Mouse (Mus musculus): Measurements from ENCODE around the gene Rplp2.

Gene Rplp2

DNA sequence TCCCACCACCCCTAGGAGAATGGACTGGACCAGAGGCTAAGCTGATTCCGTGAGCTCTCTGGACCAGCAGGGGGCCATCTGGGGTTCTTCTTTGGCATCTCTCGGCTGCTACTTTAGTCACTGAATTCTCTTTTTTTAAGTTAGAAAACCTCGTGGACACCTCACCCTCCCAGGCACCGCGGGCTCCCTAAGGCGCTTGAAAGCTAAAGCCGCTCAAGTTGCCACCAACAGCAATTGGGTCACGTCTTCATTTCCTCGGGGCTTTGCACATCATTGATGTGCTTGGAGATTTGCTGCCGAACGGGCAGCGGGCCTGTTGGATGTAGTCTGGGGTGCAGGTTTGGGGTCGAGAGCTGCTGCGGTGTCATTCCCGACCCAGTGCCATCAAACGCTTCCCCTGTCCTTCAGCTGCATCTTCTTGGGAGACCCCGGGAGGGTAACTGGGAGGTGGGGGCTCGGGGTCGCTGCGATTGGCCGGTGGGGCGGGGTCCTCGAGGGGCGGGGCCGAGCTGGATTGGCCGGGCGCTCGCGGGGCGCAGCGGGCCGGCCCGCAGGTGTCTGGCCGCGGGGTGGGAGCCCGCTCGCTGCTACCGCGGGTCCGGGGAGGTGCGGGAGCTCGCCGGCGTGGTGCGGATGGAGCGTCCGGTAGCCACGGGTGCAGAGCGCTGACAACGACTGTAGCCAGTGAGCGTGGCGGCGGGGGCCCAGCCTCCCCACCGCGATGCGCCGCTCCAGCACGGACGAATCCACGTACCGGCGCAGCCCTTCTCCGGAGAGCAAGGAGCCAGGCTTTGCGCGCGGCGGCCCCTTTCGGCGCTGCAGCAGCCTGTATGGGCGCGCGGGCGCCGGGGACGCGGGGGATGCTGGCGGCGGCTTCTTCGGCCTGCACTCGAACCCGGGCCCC, 34.6 kb downstream of the Rplp2 start:
- DNase-seq (ENCODE audit: extremely low read depth, low read depth, low spot score) = no peak

DNA sequence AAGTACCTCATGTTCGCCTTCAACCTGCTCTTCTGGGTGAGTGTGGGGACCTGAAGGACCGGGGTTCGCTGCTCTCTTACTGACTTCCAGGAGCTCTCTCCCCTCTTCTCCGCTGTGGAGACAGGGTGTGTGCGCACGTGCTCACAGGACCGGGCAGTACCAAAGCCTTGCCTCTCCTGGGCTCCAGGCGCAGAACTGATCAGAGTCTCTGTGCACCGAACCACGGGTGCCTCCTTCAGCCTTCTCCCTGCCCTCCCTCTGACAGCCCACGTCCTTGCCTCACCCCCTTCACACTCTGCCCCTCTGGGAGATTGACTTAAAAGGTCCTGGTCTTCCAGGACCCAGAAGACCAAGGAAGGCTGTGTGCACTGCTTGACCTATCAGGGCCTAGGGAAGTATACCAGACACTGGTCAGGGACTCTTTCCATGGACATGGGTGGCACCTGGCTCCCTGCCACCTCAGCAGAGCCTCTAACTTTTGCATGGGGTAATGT, 35.4 kb downstream of the Rplp2 start:
- DNase-seq (ENCODE audit: extremely low read depth, low read depth, low spot score) = no peak

DNA sequence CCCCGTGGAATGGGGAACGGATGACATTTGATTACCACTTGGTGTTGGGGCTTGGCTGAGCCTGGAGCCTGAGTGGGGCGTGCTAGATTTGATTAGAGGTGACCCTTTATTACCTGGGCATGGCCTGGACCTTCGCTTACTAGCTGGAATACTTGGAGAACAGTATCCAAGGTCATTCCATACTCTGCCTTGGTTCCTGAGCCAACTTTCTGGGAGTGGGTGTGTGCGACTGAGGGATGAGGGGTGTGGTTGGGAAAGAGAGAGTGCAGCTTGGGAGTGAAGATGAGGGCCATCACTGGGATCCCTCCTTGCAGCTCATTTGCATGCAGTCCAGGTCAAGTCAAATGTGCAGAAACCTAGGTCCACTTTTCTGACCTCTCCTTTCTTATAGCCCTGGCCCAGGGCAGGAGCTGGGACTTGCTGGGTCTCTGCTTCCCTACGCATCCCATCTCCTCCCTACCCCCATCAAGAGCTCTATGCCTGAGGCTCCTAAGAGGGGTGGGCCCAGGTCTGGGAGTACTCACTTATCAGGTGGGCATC, 36.0 kb downstream of the Rplp2 start:
- no peak for DNase-seq (ENCODE audit: extremely low read depth, low read depth, low spot score)

DNA sequence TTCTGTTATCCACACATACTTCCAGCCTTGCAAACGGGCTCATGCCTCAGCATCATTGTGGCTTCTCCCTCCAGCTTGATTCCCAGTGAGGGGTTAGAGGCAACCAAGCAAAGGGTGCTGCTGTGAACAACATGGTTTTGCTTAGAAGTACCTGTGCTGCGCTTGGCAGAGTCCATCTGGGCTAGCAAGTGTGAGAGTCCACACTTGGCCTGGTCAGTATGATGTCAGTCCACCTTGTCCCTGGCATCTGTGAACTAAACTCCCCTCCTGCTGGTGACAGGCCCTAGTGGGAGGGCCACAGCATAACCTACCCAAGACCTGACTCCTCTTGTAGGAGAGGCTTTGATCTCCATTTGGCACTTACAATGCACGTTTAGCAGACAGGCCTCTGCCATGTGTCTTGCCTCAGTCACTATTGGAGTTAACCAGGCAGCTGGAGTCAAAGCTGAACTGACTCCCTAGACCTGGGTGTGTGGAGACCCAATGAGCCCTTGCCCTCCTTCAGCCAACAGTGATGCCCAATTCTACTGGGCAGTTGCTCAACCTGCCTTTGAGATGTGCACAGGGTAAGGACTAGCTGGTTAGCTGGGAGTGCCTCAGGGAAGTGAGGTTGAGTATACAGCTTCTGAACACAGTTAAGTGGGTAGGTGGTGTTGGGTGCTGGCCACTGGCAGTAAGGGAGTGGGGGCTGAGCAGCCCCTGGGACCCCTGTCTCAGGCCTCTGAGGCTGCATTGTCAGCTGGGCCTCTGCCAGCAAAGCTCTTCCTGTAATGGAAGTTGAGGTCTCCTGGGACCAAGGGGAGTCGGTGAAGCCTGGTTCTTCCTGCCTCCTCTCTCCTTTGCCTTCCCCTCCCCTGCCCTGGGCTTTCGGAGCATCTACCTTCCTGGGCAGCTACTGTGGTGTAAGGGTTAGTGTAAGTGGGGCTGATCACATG, 37.3 kb downstream of the Rplp2 start:
- DNase-seq (ENCODE audit: extremely low read depth, low read depth, low spot score) = no peak

DNA sequence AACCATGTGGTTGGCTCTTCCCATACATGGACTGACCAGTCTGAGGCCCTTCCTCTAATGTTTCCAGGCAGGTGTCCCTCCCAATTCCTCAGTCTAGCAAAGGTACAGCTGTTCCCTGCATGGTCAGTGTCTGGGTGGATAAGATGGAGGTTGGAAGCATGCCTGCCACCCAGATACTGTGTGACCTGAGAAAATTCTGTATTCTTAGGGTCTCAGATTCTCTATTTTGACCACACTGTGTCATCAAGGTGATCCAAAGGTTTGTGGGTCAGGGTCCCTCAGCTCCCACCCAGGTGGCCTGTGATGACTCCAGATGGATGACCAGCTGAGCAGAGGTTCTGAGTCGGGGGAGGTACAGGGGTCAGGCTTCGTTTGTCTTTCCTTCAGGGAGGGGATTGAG, 38.0 kb downstream of the Rplp2 start:
- DNase-seq (ENCODE audit: extremely low read depth, low read depth, low spot score) = no peak

DNA sequence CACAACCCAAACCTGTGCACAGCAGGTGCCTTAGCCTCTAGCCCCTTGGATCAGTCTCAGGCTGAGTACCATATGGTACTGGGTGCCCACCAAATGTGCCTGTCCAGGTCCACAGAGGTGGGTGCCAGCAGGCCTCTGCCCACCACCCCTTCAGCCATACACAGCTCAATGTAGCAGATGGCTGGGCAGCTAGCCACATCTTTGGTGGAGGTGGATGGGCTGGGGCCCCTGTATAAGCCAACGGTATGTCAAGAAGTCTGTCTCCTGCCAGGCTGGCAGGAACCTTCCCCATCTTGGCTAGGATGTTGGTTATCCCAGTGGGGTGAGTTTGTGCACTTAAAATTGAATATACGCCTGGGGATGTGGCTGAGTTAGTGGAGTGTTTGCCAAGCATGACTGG, 38.4 kb downstream of the Rplp2 start:
- no peak for DNase-seq (ENCODE audit: extremely low read depth, low read depth, low spot score)

DNA sequence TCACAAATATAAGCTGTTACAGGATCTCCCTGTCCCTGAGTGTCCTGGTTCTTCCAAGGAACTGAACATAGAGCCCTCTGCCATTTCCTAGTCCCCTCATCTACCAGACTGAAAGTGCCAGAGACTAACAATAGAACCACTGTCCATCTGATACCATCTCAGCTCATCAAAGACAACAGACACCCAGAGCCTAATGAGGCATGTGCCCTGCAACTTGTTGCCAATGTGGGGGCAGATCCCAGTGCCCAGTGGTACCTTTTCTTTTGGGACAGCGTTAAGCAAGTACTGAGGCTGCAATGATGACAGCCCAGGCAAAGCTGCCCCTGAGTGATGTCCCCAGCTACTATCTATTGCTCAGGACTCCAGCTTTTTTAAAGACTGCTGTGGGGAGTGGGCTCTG, 39.1 kb downstream of the Rplp2 start:
- no peak for DNase-seq (ENCODE audit: extremely low read depth, low read depth, low spot score)

DNA sequence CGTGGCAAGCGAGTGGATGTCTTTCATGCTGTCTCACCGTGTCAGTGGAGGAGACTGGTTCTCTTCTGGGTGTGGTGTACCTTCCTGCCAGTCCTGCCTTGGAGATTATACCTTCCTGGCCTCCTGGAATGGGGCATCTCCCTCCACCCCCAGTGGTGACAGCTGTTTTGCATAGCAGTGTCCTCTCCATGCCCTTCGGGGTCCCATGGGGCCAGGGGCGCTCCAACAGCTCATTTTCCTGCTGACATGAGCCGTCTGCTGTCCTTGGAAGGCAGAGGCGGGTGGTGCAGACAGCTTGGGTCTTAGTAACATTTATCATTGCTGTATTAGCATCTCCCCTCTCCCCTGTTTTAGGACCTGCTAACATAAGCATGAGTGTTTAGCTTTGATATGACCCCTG, 40.0 kb downstream of the Rplp2 start:
- no peak for DNase-seq (ENCODE audit: extremely low read depth, low read depth, low spot score)

DNA sequence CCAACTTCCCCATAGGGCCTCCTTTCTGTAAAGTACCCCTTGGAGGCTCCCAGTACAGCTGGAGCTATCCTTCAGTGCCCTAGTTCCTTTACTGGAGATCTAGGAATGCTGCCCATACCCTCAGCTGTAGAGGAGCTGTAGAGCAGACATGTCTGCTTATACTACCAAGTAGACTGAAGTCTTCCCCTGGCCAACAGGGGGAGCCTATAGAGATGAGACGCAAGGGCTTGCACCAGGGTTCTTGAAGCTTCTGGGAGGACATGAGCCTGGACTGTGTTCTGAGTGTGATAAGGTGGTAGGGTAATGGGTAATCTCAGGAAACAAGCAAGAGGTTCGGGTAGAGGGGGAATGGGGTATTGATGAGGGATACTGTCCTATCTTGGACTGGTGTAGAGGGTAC, 44.0 kb downstream of the Rplp2 start:
- DNase-seq (ENCODE audit: extremely low read depth, low read depth, low spot score) = no peak

DNA sequence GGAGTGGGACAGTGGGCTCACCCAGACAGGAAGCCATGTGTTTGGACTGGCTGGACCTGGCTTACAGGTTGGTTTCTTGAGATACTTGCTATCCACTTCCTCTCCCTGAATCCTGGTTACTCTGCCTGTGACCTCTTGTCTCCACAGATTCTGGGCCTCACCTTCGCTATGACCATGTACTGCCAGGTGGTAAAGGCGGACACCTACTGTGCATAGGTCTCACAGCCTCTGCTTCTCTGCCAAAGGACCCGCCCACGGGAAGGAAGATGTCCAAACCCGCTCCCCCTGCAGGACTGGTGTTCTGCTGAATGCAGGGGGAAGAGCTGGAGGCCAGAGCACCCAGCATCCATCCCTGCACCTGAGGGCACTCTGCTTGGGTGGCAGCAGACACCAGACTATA, 45.6 kb downstream of the Rplp2 start:
- no peak for DNase-seq (ENCODE audit: extremely low read depth, low read depth, low spot score)

DNA sequence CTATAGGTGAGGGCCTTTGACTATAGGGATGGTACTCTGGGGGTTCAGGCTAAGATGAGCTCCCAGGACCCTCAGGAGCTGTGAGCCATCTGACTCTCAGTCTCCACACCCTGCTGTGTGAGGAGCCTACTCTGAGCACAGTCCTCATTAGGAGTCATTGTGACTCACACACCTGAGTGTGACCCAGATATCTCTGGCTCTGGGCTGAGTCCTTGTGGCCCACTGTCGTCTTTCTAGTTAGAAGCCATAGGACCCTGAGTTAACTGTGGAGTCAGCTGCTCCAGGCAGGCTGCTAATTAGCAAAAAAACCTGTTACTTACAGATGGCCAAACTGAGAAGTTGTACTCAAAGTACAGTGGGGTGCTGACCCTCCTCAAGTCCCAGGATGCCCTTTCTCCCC, 46.6 kb downstream of the Rplp2 start:
- DNase-seq (ENCODE audit: extremely low read depth, low read depth, low spot score) = no peak

DNA sequence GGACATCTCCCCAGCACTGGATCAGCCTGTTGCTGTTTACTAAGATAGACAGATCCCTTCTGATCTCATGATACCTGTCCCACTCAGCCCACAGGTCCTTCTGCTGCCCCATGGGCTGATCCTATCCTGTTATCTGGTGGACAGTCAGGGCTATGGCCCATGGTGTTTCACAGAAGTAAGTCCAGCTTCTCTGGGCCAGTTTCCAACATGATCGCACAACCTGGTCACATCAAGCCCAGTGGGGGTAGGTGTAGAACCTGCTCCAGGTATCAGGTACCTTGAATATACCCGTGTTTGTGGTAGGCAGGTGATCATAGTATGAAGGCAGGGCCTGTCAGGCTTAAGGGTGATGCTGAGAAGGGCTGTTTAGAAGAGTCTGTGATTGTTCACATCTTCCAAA, 48.2 kb downstream of the Rplp2 start:
- no peak for DNase-seq (ENCODE audit: extremely low read depth, low read depth, low spot score)

DNA sequence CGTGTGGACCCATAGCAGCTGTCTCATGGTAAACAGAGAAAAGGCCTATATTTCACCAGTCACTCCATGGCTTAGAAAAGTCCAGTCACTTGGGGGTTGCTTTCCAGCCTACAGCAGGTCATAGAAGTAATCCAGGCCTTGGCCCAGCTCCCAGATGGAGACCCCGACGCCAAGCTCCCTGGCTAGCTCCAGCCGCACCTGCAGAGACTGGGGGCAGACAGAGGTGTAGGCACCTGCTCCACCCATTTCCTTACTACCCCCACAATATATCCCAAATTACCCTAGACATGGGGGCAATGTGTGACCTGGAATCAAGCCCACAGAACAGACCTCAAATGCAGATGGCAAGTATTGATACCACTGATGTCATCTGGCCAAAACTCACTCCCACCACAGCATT, 48.8 kb downstream of the Rplp2 start:
- no peak for DNase-seq (ENCODE audit: extremely low read depth, low read depth, low spot score)

DNA sequence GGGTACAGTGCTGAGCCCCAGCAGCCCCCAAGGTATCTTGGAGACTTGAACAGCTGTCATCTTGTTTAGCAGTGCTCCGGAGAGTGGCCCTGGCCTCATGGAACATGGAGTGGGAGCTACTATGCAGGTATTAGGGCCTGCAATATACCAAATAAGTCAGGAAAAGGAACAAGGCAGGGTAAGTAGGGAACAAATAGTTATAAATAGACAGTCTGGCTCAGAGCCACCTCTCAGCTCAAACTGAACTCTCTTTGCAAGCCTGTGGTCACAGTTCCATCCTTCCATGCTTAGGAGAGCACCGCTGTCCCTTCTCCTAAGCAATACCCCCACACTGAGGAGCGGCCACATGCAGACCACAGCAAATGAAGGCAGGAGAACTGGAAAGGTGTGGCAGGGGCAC, 50.4 kb downstream of the Rplp2 start:
- no peak for DNase-seq (ENCODE audit: extremely low read depth, low read depth, low spot score)
